Mouse (Mus musculus) forebrain, embryonic 16.5 days (tissue): ENCODE data around the gene Nenf. TPM values are rescaled to one million over a fixed set of nuclear protein-coding genes. Genes with fewer than 3 reads are reported as not detected.

ENCODE experiments used
- ATAC-seq: fragments of 200-750 bp; cut with Nextera tagmentation; 2 replicates; pipeline ENCODE4 v1.8.0; 2017; ENCODE audit warnings: mild to moderate bottlenecking, moderate library complexity
- H3K27ac ChIP-seq: fragments of 300-500 bp; sonication (generic); 2 replicates; pipeline ENCODE4 v1.5.1; 2014; ENCODE audit warnings: low read length, control low read depth
- H3K27me3 ChIP-seq: fragments of 300-500 bp; sonication (generic); replicated peaks from 2 replicates; pipeline ENCODE4 v1.6.1; 2014; ENCODE audit warnings: low read length; ENCODE audit not compliant: control insufficient read depth, insufficient read depth
- H3K36me3 ChIP-seq: fragments of 300-500 bp; sonication (generic); 2 replicates; pipeline ENCODE4 v1.6.1; 2014; ENCODE audit not compliant: control insufficient read depth, insufficient read depth
- H3K4me1 ChIP-seq: fragments of 300-500 bp; sonication (generic); replicated peaks from 2 replicates; pipeline ENCODE4 v1.6.1; 2014; ENCODE audit warnings: low read length; ENCODE audit not compliant: control insufficient read depth, insufficient read depth
- H3K4me2 ChIP-seq: fragments of 300-500 bp; sonication (generic); 2 replicates; pipeline ENCODE4 v1.6.1; 2014; ENCODE audit warnings: mild to moderate bottlenecking, low read length, control low read depth
- H3K4me3 ChIP-seq: fragments of 300-500 bp; sonication (generic); replicated peaks from 2 replicates; pipeline ENCODE4 v1.5.1; 2014; ENCODE audit warnings: mild to moderate bottlenecking, low read length, control low read depth
- H3K9ac ChIP-seq: fragments of 300-500 bp; sonication (generic); replicated peaks from 2 replicates; pipeline ENCODE4 v1.6.1; 2014; ENCODE audit warnings: low read depth, low read length, control low read depth
- H3K9me3 ChIP-seq: fragments of 300-500 bp; sonication (generic); 2 replicates; pipeline ENCODE4 v1.6.1; 2016; ENCODE audit warnings: low read length; ENCODE audit not compliant: control insufficient read depth
- WGBS: fragments of 180-500 bp; shearing (Covaris S2); extraction: QIAGEN DNeasy Blood & Tissue Kit; methylation state at CpG from one replicate; pipeline ENCODE4 v1.1.7; 2014; 5-methylcytosine and 5-hydroxymethylcytosine counted together
- polyA plus RNA-seq: library from polyadenylated mRNA; unstranded; fragments of >200 nt; fragmentation: Nextera tagmentation; extraction: Ambion mirVana; gene quantifications from 2 replicates; pipeline ENCODE4 v1.2.1, GENCODE M21; 2015

Nenf gene
- polyA plus RNA-seq, 1 experiment from 2014 or later, result 101 TPM

- no peaks in the 10 kb centered on the region for H3K27me3 ChIP-seq
- no peak for ATAC-seq
- no peak overlapping the region for H3K4me2 ChIP-seq
- H3K9ac ChIP-seq, result no peak overlapping the region
- H3K9me3 ChIP-seq, result no peaks in the 10 kb centered on the region
- no peaks in the 10 kb centered on the region for H3K36me3 ChIP-seq
- 35% methylated on average over 3 of the region's 3 CpGs for WGBS
- no peak overlapping the region for H3K4me3 ChIP-seq
- H3K4me1 ChIP-seq, result no peaks in the 10 kb centered on the region
- H3K27ac ChIP-seq, result no peak overlapping the region
Measured at GRCm38 (mm10) chr1:191295784-191296183, 22.2 kb downstream of the Nenf start.

GRCm38 (mm10) chr1:191293996-191294795, 23.8 kb downstream of the Nenf start:
- no peaks in the 10 kb centered on the region for H3K27me3 ChIP-seq
- no peaks in the 10 kb centered on the region for H3K4me1 ChIP-seq
- no peak overlapping the region for H3K27ac ChIP-seq
- ATAC-seq, result no peak
- no peak overlapping the region for H3K9ac ChIP-seq
- no peak overlapping the region for H3K4me2 ChIP-seq
- WGBS, result 73% methylated on average over 9 of the region's 9 CpGs
- H3K36me3 ChIP-seq, result no peaks in the 10 kb centered on the region
- no peak overlapping the region for H3K4me3 ChIP-seq
- no peaks in the 10 kb centered on the region for H3K9me3 ChIP-seq

DNA sequence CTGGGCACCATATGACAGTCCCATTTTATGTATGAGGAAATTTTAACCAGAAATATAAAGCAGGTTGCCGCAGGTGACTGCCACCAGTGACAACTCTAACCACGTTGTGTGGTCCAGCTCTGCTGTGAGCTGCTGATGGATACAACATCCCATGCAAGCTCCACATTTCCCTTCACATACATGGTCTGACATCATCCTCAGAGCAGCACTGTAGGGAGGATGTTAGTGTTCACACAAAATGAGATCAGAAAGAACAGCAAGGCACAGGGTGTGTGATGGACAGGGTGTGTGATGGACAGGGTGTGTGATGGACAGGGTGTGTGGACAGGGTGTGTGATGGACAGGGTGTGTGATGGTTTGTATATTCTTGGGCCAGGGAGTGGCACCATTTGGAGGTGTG, 24.9 kb downstream of the Nenf start:
- Histone ChIP-seq H3K9me3 (no peaks in the 10 kb centered on the region), H3K4me1 (no peaks in the 10 kb centered on the region), H3K4me2 (no peak overlapping the region), H3K9ac (no peak overlapping the region), H3K36me3 (no peaks in the 10 kb centered on the region), H3K27me3 (no peaks in the 10 kb centered on the region), H3K27ac (no peak overlapping the region), H3K4me3 (no peak overlapping the region)
- WGBS, result 91% methylated on average over 2 of the region's 2 CpGs
- no peak for ATAC-seq

DNA sequence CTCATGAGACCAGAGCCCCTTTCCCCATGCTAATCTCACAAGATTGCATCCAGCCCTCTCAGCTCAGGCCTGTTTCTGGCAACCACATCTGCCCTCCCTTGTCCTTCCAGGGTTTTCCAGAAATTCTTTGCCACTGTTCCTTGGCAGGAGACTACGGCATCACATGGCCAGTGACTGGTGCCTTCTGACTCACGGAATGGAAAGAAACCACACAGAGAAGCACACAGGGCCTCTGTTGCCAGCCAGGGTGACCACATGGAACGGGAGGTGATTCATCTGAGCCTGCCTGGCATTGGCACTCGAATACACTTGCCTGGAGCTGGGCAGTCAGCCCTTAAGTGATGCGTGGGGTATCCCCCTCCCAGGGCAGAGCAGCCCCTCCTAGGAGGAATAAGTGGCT, 25.6 kb downstream of the Nenf start:
- Histone ChIP-seq H3K4me2 (no peak overlapping the region), H3K9me3 (no peaks in the 10 kb centered on the region), H3K36me3 (no peaks in the 10 kb centered on the region), H3K4me3 (no peak overlapping the region), H3K9ac (no peak overlapping the region), H3K4me1 (no peaks in the 10 kb centered on the region), H3K27ac (no peak overlapping the region), H3K27me3 (no peaks in the 10 kb centered on the region)
- ATAC-seq, result no peak
- 67% methylated on average over 5 of the region's 5 CpGs for WGBS

DNA sequence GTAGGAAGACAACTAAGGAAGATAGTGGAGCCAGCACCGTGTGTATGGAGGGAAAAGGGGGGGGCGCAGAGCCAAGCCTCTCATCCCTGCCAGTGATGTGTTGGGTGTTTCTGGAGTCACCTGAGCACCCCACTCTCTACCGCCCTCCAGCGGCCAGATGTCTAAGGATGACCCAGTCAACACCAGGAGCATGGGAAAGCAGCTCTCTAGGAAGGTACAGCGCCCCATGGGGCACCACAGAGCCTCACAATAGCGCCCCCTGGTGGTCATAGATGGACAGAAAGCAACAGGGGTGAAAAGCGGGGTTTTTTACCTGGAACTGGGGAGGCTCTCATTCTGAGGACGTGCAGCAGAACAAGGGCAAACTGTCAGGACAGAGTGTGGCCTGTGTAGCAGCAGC, 29.2 kb downstream of the Nenf start:
- H3K4me2 ChIP-seq, result no peak overlapping the region
- 35% methylated on average over 8 of the region's 8 CpGs for WGBS
- no peak for ATAC-seq
- no peak overlapping the region for H3K9ac ChIP-seq
- no peak overlapping the region for H3K4me3 ChIP-seq
- no peaks in the 10 kb centered on the region for H3K4me1 ChIP-seq
- H3K9me3 ChIP-seq, result no peaks in the 10 kb centered on the region
- H3K36me3 ChIP-seq, result no peaks in the 10 kb centered on the region
- no peaks in the 10 kb centered on the region for H3K27me3 ChIP-seq
- H3K27ac ChIP-seq, result no peak overlapping the region

DNA sequence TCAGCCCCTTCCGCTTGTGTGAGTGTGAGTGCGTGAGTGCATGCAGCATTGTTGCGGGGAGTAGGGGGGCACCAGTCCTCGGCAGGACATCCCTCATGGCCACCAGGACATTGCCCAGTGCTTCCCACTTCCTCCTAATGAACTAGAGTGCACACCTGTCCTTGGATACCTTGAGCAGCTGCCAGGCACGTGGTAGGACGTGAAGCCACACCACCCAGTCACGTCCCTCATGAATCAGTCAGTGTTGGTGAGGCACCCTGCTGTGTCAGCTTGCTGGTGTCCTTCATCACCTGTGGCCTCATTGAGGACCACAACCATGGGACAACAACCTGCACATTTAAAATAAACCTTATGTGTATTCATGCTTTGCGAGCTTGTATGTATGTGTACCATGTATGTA, 33.5 kb downstream of the Nenf start:
- ATAC-seq, result no peak
- 89% methylated on average over 8 of the region's 8 CpGs for WGBS

GRCm38 (mm10) chr1:191283110-191284040, 34.6 kb downstream of the Nenf start:
- WGBS, result 82% methylated on average over 13 of the region's 13 CpGs
- no peak overlapping the region for H3K4me2 ChIP-seq
- H3K36me3 ChIP-seq, result no peaks in the 10 kb centered on the region
- H3K27me3 ChIP-seq, result no peaks in the 10 kb centered on the region
- no peak overlapping the region for H3K27ac ChIP-seq
- H3K4me3 ChIP-seq, result no peak overlapping the region
- no peak overlapping the region for H3K9ac ChIP-seq
- no peaks in the 10 kb centered on the region for H3K9me3 ChIP-seq
- no peaks in the 10 kb centered on the region for H3K4me1 ChIP-seq
- ATAC-seq, result no peak

More for the DNA sequence above, 33.5 kb downstream of the Nenf start:
- Histone ChIP-seq H3K4me3 (no peak overlapping the region), H3K4me1 (no peaks in the 10 kb centered on the region), H3K4me2 (no peak overlapping the region), H3K36me3 (no peaks in the 10 kb centered on the region), H3K9me3 (no peaks in the 10 kb centered on the region), H3K27ac (no peak overlapping the region), H3K9ac (no peak overlapping the region), H3K27me3 (no peaks in the 10 kb centered on the region)

DNA sequence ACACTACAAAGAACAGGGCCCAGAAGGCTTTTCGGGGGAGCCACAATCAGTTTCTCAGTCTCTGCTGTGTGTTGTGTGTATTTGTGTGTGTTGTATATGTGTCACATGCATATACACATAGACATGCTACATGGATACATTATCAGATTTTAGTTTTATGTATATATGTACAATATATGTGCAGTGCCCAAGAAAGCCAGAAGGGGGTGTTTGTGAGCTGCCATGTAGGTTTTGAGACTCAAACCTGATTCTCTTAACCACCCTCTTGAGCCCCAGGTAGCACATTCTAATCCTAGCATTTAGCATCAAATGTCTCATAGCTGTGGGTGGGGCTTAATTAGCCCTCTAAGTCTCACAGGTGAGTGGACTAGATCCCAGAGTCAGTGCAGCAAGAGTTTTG, 35.7 kb downstream of the Nenf start:
- Histone ChIP-seq H3K27me3 (no peaks in the 10 kb centered on the region), H3K4me3 (no peak overlapping the region), H3K36me3 (no peaks in the 10 kb centered on the region), H3K9me3 (no peaks in the 10 kb centered on the region), H3K9ac (no peak overlapping the region), H3K27ac (no peak overlapping the region), H3K4me2 (no peak overlapping the region), H3K4me1 (no peaks in the 10 kb centered on the region)
- no peak for ATAC-seq
- 94% methylated on average over 1 of the region's 1 CpGs for WGBS

DNA sequence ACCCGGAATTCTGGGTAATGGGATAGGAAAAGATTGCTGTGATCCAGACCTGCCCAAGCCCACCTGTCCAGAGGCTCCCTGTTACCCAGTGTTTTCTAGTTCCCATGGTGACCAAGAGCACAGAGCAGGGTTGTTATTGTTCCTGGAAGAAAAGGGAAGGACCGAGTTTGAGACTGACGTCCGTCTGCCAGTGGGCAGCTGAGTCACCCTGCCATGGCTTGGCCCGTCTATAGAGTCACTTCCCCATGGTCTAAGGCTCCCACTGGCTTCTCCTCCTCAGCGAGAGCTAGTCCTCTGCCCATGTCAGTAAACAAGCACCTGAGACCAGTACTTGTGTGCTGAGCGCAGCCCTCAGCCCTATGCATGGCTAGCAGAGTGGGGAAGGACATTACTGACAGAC, 36.8 kb downstream of the Nenf start:
- no peak overlapping the region for H3K9ac ChIP-seq
- H3K36me3 ChIP-seq, result no peaks in the 10 kb centered on the region
- no peaks in the 10 kb centered on the region for H3K9me3 ChIP-seq
- H3K4me3 ChIP-seq, result no peak overlapping the region
- H3K27me3 ChIP-seq, result no peaks in the 10 kb centered on the region
- H3K4me1 ChIP-seq, result no peaks in the 10 kb centered on the region
- no peak for ATAC-seq
- no peak overlapping the region for H3K4me2 ChIP-seq
- H3K27ac ChIP-seq, result no peak overlapping the region
- WGBS, result 57% methylated on average over 7 of the region's 7 CpGs
